Mouse (Mus musculus) embryonic facial prominence, embryonic 10.5 days (tissue): ENCODE measurements around the gene Vwf. TPM values are rescaled to one million over a fixed set of nuclear protein-coding genes. Genes with fewer than 3 reads are reported as not detected.

ENCODE experiments used
- DNase-seq: peaks from one replicate; pipeline ENCODE4 v3.0.0-alpha.2; 2017; ENCODE audit warnings: low spot score
- H3K27ac ChIP-seq: fragments of 300-500 bp; sonication (generic); replicated peaks from 2 replicates; pipeline ENCODE4 v1.5.1; 2016; ENCODE audit warnings: mild to moderate bottlenecking
- H3K27me3 ChIP-seq: fragments of 300-500 bp; sonication (generic); replicated peaks from 2 replicates; pipeline ENCODE4 v1.6.1; 2016; ENCODE audit warnings: low read depth, mild to moderate bottlenecking; ENCODE audit not compliant: poor library complexity, severe bottlenecking
- H3K36me3 ChIP-seq: fragments of 300-500 bp; sonication (generic); replicated peaks from 2 replicates; pipeline ENCODE4 v1.6.1; 2016; ENCODE audit warnings: mild to moderate bottlenecking, moderate library complexity
- H3K4me1 ChIP-seq: fragments of 300-500 bp; sonication (generic); 2 replicates; pipeline ENCODE4 v1.6.1; 2016
- H3K4me3 ChIP-seq: fragments of 300-500 bp; sonication (generic); 2 replicates; pipeline ENCODE4 v1.5.1; 2016; ENCODE audit warnings: mild to moderate bottlenecking, moderate library complexity
- H3K9me3 ChIP-seq: fragments of 300-500 bp; sonication (generic); 2 replicates; pipeline ENCODE4 v1.6.1; 2016; ENCODE audit warnings: mild to moderate bottlenecking
- whole genome bisulfite sequencing: fragments of 180-500 bp; shearing (Covaris S2); methylation state at CpG from one replicate; pipeline ENCODE4 v1.1.7; 2016; 5-methylcytosine and 5-hydroxymethylcytosine counted together
- polyA plus RNA-seq: library from polyadenylated mRNA; unstranded; fragments of >200 nt; fragmentation: Nextera tagmentation; extraction: Ambion mirVana; gene quantifications from 2 replicates; pipeline ENCODE4 v1.2.1, GENCODE M21; 2016

Gene Vwf
- polyA plus RNA-seq, 1 experiment from 2014 or later: 8.6 TPM

DNA sequence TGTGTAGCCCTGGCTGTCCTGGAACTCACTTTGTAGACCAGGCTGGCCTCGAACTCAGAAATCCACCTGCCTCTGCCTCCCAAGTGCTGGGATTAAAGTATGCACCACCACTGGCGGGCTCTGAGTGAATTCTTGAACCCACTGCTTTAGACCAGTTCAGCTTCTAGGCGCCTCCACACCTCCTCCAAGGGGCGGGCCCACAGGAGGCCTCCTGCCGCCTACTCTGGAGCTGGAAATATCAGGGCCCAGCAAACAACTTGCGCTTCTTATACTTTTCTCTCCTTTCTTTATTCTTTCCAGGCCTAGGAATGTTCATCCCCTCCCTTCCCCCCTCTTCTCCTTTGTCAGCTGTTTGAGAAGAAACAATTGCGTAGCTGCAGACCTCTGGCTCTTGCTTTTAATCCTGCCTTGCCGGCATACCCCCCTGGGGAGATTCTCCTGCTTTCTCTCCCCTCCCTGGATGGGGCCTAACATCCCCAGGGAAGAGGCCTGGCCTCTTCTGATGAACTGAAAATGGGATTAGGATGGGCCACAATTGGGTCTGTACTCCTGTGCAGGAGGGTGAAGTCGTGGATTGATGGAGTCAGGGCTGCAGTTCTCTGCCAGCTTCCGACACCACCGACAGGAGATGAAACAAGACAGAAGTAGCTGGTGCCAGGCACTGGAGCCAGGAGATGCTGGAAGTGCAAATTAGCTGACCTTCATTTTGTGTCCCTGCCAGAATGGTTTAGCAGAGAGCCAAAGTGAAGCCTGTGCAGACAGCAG is 31.5 kb downstream of the Vwf start:
- 29% methylated on average over 11 of the region's 11 CpGs for WGBS
- H3K4me3 ChIP-seq: no peak overlapping the region
- no peaks in the 10 kb centered on the region for H3K36me3 ChIP-seq
- no peaks in the 10 kb centered on the region for H3K9me3 ChIP-seq
- peak overlapping the region; percentile 62 for H3K27ac ChIP-seq
- no peaks in the 10 kb centered on the region for H3K27me3 ChIP-seq
- peaks cover 24% of the 10 kb centered on the region for H3K4me1 ChIP-seq
- DNase-seq: no peak

- no peaks in the 10 kb centered on the region for H3K9me3 ChIP-seq
- no peak overlapping the region for H3K4me3 ChIP-seq
- DNase-seq: no peak
- 66% methylated on average over 7 of the region's 7 CpGs for WGBS
- peaks cover 19% of the 10 kb centered on the region for H3K4me1 ChIP-seq
- H3K27ac ChIP-seq: no peak overlapping the region
- H3K36me3 ChIP-seq: no peaks in the 10 kb centered on the region
- no peaks in the 10 kb centered on the region for H3K27me3 ChIP-seq
Measured at GRCm38 (mm10) chr6:125578647-125579011, 32.1 kb downstream of the Vwf start.

- 83% methylated on average over 2 of the region's 2 CpGs for WGBS
- Histone ChIP-seq H3K36me3 (no peaks in the 10 kb centered on the region), H3K4me1 (peaks cover 18% of the 10 kb centered on the region), H3K4me3 (no peak overlapping the region), H3K9me3 (no peaks in the 10 kb centered on the region), H3K27ac (no peak overlapping the region), H3K27me3 (no peaks in the 10 kb centered on the region)
- DNase-seq: no peak
Measured at GRCm38 (mm10) chr6:125579864-125580263, 33.3 kb downstream of the Vwf start.

GRCm38 (mm10) chr6:125583666-125584065 is 37.1 kb downstream of the Vwf start:
- no peaks in the 10 kb centered on the region for H3K9me3 ChIP-seq
- 91% methylated on average over 6 of the region's 6 CpGs for WGBS
- no peak for DNase-seq
- H3K27me3 ChIP-seq: no peaks in the 10 kb centered on the region; the same call in 1 of the 2 replicates
- no peaks in the 10 kb centered on the region for H3K36me3 ChIP-seq
- peaks cover 26% of the 10 kb centered on the region for H3K4me1 ChIP-seq
- no peak overlapping the region for H3K4me3 ChIP-seq
- no peak overlapping the region for H3K27ac ChIP-seq

- H3K27me3 ChIP-seq: no peaks in the 10 kb centered on the region; the same call in 1 of the 2 replicates
- peaks cover 24% of the 10 kb centered on the region for H3K4me1 ChIP-seq
- H3K27ac ChIP-seq: peak overlapping the region; percentile 14; the same call in 1 of the 2 replicates
- no peaks in the 10 kb centered on the region for H3K9me3 ChIP-seq
- H3K36me3 ChIP-seq: no peaks in the 10 kb centered on the region
- 91% methylated on average over 15 of the region's 15 CpGs for whole genome bisulfite sequencing
- DNase-seq: no peak
- no peak overlapping the region for H3K4me3 ChIP-seq
Measured at GRCm38 (mm10) chr6:125584266-125584665, 37.7 kb downstream of the Vwf start.

DNA sequence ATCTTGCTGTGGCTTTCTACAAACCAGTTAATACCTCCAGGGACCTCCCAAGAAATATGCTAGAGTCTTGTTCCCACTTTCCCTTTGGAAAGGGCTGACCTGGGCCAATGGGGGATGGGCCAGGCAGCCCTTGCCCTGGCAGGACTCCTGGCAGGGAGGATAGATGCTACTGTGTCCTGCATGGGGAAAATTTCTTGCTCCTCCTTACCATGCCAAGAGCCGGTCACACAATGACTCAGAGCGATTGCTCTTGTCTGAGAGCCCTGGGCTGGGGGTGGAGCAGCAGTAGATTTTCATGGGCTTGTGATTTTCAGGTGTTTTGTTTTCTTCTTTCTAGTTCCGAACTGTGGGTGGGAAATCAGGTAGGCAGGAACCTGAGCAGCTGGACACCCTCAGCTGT is 39.0 kb downstream of the Vwf start:
- DNase-seq: no peak
- whole genome bisulfite sequencing: 65% methylated on average over 3 of the region's 3 CpGs
- H3K36me3 ChIP-seq: no peaks in the 10 kb centered on the region
- no peaks in the 10 kb centered on the region for H3K9me3 ChIP-seq
- peaks cover 3% of the 10 kb centered on the region; the same call in 1 of the 2 replicates for H3K27me3 ChIP-seq
- H3K4me3 ChIP-seq: no peak overlapping the region
- H3K4me1 ChIP-seq: peaks cover 24% of the 10 kb centered on the region
- H3K27ac ChIP-seq: no peak overlapping the region

DNA sequence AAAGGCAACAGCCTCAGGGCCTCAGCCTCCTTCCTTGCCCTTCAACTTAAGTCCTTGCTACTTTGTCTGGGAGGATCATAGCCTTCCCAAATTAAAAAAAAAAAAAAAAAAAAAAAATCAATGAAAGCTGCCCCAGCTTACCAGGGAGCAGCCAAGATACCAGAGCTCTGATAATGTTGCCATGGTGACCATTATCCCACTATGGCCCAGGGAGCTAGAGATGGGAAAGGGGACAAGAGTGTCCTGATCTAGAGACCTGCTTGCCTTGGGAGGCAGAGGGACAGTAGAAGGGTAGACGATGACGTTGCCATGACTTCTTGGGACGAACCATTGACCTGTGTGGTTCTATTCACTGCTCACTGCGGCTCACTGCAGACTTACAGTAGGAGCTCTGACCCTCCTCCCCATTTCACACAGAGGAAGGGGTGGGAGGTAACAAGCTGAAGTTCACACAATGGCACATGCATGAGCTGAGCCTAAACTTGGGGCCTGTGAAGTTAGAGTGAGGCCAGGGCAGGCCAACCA is 39.5 kb downstream of the Vwf start:
- H3K4me1 ChIP-seq: peaks cover 28% of the 10 kb centered on the region
- no peaks in the 10 kb centered on the region for H3K36me3 ChIP-seq
- DNase-seq: no peak
- H3K9me3 ChIP-seq: no peaks in the 10 kb centered on the region
- no peak overlapping the region for H3K27ac ChIP-seq
- H3K27me3 ChIP-seq: peaks cover 6% of the 10 kb centered on the region; the same call in 1 of the 2 replicates
- H3K4me3 ChIP-seq: no peak overlapping the region
- WGBS: 83% methylated on average over 4 of the region's 4 CpGs

GRCm38 (mm10) chr6:125588241-125588640 is 41.7 kb downstream of the Vwf start:
- no peak overlapping the region for H3K4me3 ChIP-seq
- DNase-seq: no peak
- WGBS: 90% methylated on average over 12 of the region's 12 CpGs
- no peak overlapping the region for H3K27ac ChIP-seq
- H3K9me3 ChIP-seq: no peaks in the 10 kb centered on the region
- H3K4me1 ChIP-seq: peaks cover 31% of the 10 kb centered on the region
- no peaks in the 10 kb centered on the region for H3K36me3 ChIP-seq
- peaks cover 13% of the 10 kb centered on the region; the same call in 1 of the 2 replicates for H3K27me3 ChIP-seq

GRCm38 (mm10) chr6:125589075-125589474 is 42.5 kb downstream of the Vwf start:
- peaks cover 35% of the 10 kb centered on the region for H3K4me1 ChIP-seq
- 85% methylated on average over 8 of the region's 8 CpGs for WGBS
- no peak overlapping the region for H3K4me3 ChIP-seq
- no peaks in the 10 kb centered on the region for H3K9me3 ChIP-seq
- no peaks in the 10 kb centered on the region for H3K36me3 ChIP-seq
- peaks cover 13% of the 10 kb centered on the region; the same call in 1 of the 2 replicates for H3K27me3 ChIP-seq
- no peak overlapping the region for H3K27ac ChIP-seq
- DNase-seq: no peak

DNA sequence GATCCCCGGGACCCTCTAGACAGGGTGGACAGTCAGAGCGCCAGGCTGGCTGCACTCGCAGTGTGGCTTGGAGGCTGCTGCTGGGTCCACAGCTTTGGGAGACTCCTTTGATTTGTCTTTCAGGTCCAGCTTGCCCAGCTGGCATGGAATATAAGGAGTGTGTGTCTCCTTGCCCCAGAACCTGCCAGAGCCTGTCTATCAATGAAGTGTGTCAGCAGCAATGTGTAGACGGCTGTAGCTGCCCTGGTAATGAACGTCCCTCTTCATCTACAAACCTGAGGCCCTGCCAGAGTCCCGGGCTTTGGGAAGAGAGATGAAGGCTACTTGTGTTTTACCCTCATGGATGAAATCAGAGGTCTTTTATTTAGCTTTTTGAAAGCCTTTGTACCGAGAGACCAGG is 43.5 kb downstream of the Vwf start:
- Histone ChIP-seq H3K4me1 (peaks cover 29% of the 10 kb centered on the region), H3K27me3 (peaks cover 13% of the 10 kb centered on the region; the same call in 1 of the 2 replicates), H3K27ac (no peak overlapping the region), H3K36me3 (no peaks in the 10 kb centered on the region), H3K4me3 (no peak overlapping the region), H3K9me3 (no peaks in the 10 kb centered on the region)
- 90% methylated on average over 7 of the region's 7 CpGs for WGBS
- DNase-seq: no peak

- no peak overlapping the region for H3K4me3 ChIP-seq
- no peaks in the 10 kb centered on the region for H3K36me3 ChIP-seq
- H3K9me3 ChIP-seq: no peaks in the 10 kb centered on the region
- DNase-seq: no peak
- peaks cover 13% of the 10 kb centered on the region; the same call in 1 of the 2 replicates for H3K27me3 ChIP-seq
- H3K27ac ChIP-seq: no peak overlapping the region
- WGBS: 77% methylated on average over 8 of the region's 8 CpGs
- peaks cover 29% of the 10 kb centered on the region for H3K4me1 ChIP-seq
Measured at GRCm38 (mm10) chr6:125590471-125590870, 43.9 kb downstream of the Vwf start.

DNA sequence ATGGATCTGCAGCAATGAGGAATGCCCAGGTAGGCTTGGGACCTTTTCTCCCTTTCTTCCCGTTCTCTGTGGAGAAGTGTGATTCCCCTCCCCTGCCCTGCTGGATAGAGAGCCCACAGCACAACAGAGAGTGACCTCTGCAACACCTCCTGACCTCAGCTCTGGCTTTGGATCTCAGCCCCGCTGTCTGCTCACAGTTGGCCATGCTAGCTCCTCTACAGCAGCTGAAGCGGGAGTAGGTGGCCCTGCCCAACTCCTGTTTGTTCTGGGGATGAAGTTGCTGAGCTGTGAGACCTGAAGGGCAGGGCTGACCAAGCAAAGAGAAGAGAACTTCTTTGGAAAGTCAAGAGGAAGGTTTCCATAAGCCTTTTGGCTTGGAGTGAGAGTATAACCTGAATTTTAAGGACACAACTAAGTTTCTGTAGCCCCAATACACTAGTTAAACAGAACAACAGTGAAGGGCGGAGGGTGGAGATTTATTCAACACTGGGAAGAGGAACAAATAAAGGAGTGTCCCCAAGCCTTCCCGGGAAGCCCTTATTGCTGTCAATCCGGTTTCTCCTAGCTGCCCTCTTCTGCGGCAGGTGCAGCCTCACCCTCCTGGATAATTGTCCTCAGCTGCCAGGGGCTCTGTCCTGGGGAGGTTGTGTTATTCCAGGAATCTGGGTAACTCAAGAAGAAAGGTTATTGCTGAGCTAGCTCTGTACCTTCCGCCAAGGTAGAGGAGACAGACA is 45.2 kb downstream of the Vwf start:
- WGBS: 61% methylated on average over 8 of the region's 8 CpGs
- no peak for DNase-seq
- H3K36me3 ChIP-seq: no peaks in the 10 kb centered on the region
- peaks cover 19% of the 10 kb centered on the region; the same call in 1 of the 2 replicates for H3K27me3 ChIP-seq
- H3K4me1 ChIP-seq: peaks cover 31% of the 10 kb centered on the region
- no peak overlapping the region for H3K27ac ChIP-seq
- no peaks in the 10 kb centered on the region for H3K9me3 ChIP-seq
- no peak overlapping the region for H3K4me3 ChIP-seq
